Mouse (Mus musculus): ENCODE measurements around the gene Pmel.
A peak's percentile ranks its signal among the peaks of the same experiment; 100 is the strongest.

- TF ChIP-seq BHLHE40 (IDR thresholded peaks at IDR 0.05; ENCODE audit: low read depth, low read length) (peak; percentile 36), EP300 (IDR thresholded peaks at IDR 0.05; ENCODE audit: low read length) (no peak; the same call in 1 of the 2 replicates), MAX (IDR thresholded peaks at IDR 0.05; ENCODE audit: low read length) (0 out of 2 replicates have a peak, but pooled peaks have one; percentile 36), E2F4 (IDR thresholded peaks at IDR 0.05; ENCODE audit: insufficient replicate concordance, low read depth, low read length) (no peak), CTCF (conservative IDR thresholded peaks at IDR 0.05 in 1 of 2, IDR thresholded peaks at IDR 0.05 in 1 of 2; ENCODE audit: low read depth in 2 of 2, low read length in 2 of 2) (no peak), POLR2AphosphoS2 (IDR thresholded peaks at IDR 0.05; ENCODE audit: low read depth, low read length) (no peak), RAD21 (IDR thresholded peaks at IDR 0.05; ENCODE audit: low read depth, low read length) (no peak), ZNF384 (IDR thresholded peaks at IDR 0.05; ENCODE audit: low read depth, low read length) (no peak), TBP (conservative IDR thresholded peaks at IDR 0.05; ENCODE audit: low read depth, low read length) (no peak), UBTF (IDR thresholded peaks at IDR 0.05; ENCODE audit: low read depth, low read length) (no peak), MEF2A (IDR thresholded peaks at IDR 0.05; ENCODE audit: borderline replicate concordance, low read depth, low read length) (0 out of 2 replicates have a peak, but pooled peaks have one; percentile 4), ZC3H11A (IDR thresholded peaks at IDR 0.05; ENCODE audit: low read depth, low read length) (no peak), MAFK (IDR thresholded peaks at IDR 0.05; ENCODE audit: insufficient replicate concordance, low read length) (no peak)
Observed at GRCm38 (mm10) chr10:128673763-128674468, 30.1 kb upstream of the Pmel start, which contains the start of gene Suox.
